Mouse (Mus musculus): ENCODE data around the gene Mettl27. TPM values are rescaled to one million over a fixed set of nuclear protein-coding genes. Genes with fewer than 3 reads are reported as not detected.
"Not testable (repeated sequence)": the region's sequence is repeated elsewhere in the genome, so short reads cannot be mapped to it uniquely, and the experiment has no call there.

The Mettl27 gene
- polyA plus RNA-seq, 1 experiment from 2014 or later: 17.2 TPM

DNA sequence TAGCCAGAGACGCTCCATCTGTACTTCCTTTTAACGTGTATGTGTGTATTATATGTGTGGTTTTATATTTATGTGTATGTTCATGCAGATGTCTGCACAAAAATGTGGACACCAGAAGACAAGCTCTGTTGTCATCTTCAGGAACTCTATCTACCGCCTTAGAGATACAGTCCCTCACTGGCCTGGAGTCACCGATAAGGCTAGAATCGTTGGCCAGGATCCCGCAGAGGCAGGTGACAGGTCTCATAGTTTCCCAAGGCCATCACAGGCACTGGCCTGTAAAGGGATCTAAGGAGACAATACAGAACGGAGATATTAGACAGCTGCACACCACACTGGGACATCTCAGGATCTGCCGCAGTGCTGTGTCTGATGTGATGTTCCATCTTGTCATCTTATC is 11.1 kb upstream of the Mettl27 start:
- peak overlapping the region; percentile 63 for H3K4me2 ChIP-seq
- no peak overlapping the region for H3K4me3 ChIP-seq (replicated peaks)
- H3K9me3 ChIP-seq (replicated peaks): no peaks in the 10 kb centered on the region
- H3K36me3 ChIP-seq (replicated peaks): no peaks in the 10 kb centered on the region
- H3K27ac ChIP-seq (replicated peaks): peak overlapping the region; percentile 98
- no peaks in the 10 kb centered on the region for H3K27me3 ChIP-seq
- ATAC-seq (ENCODE audit: insufficient read depth): peak; percentile 29
- H3K4me1 ChIP-seq (replicated peaks): peaks cover 63% of the 10 kb centered on the region
- 30% methylated on average over 8 of the region's 8 CpGs for WGBS (ENCODE audit: insufficient replicate concordance)
- H3K9ac ChIP-seq: peak overlapping the region; percentile 44

DNA sequence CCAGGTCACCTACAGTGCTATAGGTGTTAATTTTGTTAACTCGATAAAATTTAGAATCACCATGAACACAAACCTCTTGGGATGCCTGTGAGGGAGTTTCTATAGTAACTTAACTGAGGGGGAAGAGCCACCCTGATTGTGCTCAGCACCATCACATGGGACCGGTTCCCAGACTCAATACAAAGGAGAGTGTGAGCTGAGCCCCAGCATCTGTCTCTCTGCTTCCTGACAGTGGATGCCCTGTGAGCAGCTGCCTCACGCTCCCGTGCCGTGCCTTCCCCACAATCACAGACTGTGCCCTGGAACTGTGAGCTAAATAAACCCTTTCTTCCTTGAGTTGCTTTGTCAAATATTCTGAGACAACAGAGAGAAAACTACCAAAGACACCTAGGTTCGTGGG is 9.0 kb upstream of the Mettl27 start:
- WGBS (ENCODE audit: insufficient replicate concordance): 62% methylated on average over 6 of the region's 6 CpGs
- no peak for ATAC-seq (ENCODE audit: insufficient read depth)
- H3K36me3 ChIP-seq (replicated peaks): no peaks in the 10 kb centered on the region

DNA sequence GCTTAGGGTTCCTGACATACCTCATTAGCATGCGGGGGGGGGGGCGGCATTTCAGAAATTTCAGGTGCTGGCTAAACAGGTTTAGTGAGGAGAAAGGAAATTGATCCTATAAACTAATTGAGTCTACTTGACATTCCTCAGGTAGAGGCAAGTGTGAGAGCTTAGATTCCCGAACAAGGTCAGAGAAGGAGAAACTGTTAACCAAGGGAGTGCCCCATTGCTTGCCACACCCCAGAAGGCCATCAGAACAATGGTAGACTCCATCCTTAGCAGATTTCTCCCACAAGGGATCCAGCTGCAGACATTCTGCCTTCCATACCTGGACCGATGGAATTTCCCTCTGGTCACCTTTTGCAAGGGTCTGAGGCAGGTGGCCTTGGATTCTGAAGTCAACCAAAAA is 5.4 kb upstream of the Mettl27 start:
- Histone ChIP-seq H3K4me3 (replicated peaks) (no peak overlapping the region), H3K9ac (no peak overlapping the region), H3K36me3 (replicated peaks) (no peaks in the 10 kb centered on the region), H3K4me2 (no peak overlapping the region), H3K27me3 (peaks cover 15% of the 10 kb centered on the region), H3K9me3 (replicated peaks) (no peaks in the 10 kb centered on the region), H3K4me1 (replicated peaks) (peaks cover 16% of the 10 kb centered on the region), H3K27ac (replicated peaks) (no peak overlapping the region)
- WGBS (ENCODE audit: insufficient replicate concordance): 74% methylated on average over 4 of the region's 4 CpGs
- no peak for ATAC-seq (ENCODE audit: insufficient read depth)

More for the DNA sequence above, 9.0 kb upstream of the Mettl27 start:
- no peak overlapping the region for H3K4me2 ChIP-seq
- H3K9me3 ChIP-seq (replicated peaks): no peaks in the 10 kb centered on the region
- H3K27me3 ChIP-seq: no peaks in the 10 kb centered on the region
- peak overlapping the region; percentile 98; the same call in 1 of the 2 replicates for H3K27ac ChIP-seq (replicated peaks)
- H3K4me3 ChIP-seq (replicated peaks): no peak overlapping the region
- no peak overlapping the region for H3K9ac ChIP-seq
- peaks cover 45% of the 10 kb centered on the region for H3K4me1 ChIP-seq (replicated peaks)

DNA sequence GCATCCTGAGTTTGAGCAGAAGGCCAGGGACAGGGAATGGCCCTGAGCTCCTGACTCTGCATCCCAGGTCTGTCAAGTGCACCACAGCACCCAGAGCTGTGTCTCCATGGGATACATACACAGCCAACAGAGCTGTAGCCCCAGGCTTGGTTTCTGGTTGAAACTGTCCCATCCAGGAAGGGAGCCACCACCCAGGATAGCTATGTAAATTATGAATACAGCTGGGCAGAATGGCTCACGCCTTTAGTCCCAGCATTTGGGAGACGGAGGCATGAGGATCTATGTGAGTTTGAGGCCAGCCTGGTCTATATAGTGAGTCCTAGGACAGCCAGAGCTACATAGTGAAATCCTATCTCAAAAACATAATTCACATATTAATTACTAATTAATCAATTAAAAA is 2.2 kb upstream of the Mettl27 start:
- WGBS (ENCODE audit: insufficient replicate concordance): 77% methylated on average over 2 of the region's 2 CpGs
- no peak overlapping the region for H3K27ac ChIP-seq (replicated peaks)
- H3K4me2 ChIP-seq: no peak overlapping the region
- H3K36me3 ChIP-seq (replicated peaks): peaks cover 10% of the 10 kb centered on the region
- H3K27me3 ChIP-seq: peaks cover 15% of the 10 kb centered on the region
- peaks cover 29% of the 10 kb centered on the region for H3K4me1 ChIP-seq (replicated peaks)
- ATAC-seq (ENCODE audit: insufficient read depth): no peak
- H3K9ac ChIP-seq: no peak overlapping the region
- no peaks in the 10 kb centered on the region for H3K9me3 ChIP-seq (replicated peaks)
- no peak overlapping the region for H3K4me3 ChIP-seq (replicated peaks)

DNA sequence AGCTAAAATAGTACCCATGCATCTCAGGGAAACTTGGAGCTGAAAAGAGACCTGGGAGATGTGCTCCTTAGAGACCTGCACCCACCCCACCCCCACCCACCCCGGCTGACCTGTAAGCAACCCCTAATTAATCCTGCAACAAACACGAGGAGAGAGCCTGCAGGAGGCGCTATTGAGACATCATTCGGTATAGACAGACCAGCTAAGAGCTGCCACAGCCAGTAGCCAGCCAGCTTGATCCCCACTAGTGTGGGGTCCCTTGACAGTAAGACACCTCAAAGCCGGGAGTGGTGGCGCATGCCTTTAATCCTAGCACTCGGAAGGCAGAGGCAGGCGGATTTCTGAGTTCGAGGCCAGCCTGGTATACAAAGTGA is 722 bp downstream of the Mettl27 start:
- Histone ChIP-seq H3K4me3 (replicated peaks) (peak overlapping the region; percentile 89), H3K9ac (peak overlapping the region; percentile 80), H3K4me2 (peak overlapping the region; percentile 91), H3K27ac (replicated peaks) (peak overlapping the region; percentile 98), H3K27me3 (peaks cover 15% of the 10 kb centered on the region), H3K36me3 (replicated peaks) (peaks cover 19% of the 10 kb centered on the region), H3K4me1 (replicated peaks) (peaks cover 31% of the 10 kb centered on the region), H3K9me3 (replicated peaks) (no peaks in the 10 kb centered on the region)
- ATAC-seq (ENCODE audit: insufficient read depth): peak; percentile 36
- 36% methylated on average over 9 of the region's 9 CpGs for WGBS (ENCODE audit: insufficient replicate concordance)

DNA sequence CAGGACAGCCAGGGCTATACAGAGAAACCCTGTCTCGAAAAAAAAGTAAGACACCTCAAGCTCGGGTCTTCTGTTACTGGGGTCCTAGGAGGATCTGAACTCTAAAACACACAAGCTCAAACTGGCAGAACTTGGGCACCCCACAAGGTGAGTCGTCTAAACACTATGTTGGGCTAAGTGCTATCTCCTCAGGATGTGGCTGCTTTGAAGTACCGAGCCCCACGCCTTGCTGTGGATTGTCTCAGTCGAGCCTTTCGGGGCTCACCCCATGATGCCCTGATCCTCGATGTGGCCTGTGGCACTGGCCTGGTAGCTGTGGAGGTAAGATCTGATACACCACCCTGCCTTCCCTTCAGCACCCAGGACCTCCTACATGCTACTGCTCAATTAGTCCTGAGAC is 1.1 kb downstream of the Mettl27 start:
- ATAC-seq (ENCODE audit: insufficient read depth): no peak

DNA sequence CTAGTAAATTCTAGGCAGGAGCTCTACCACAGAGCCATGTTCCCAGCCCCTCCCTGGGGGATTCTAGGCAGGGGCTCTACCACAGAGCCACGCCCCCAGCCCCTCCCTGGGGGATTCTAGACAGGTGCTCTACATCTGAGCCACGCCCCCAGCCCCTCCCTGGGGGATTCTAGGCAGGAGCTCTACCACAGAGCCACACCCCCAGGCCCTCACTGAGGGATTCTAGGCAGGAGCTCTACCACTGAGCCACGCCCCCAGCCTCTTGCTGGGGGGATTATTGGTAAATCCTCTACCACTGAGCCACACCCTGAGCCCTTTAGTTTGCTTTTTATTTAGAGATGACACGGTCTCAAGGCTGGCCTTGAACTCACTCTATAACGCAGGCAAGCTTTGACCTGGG is 1.5 kb downstream of the Mettl27 start:
- 73% methylated on average over 5 of the region's 5 CpGs for WGBS (ENCODE audit: insufficient replicate concordance)
- H3K4me3 ChIP-seq (replicated peaks): peak overlapping the region; percentile 89
- not testable (repeated sequence) for H3K9ac ChIP-seq; H3K9me3 ChIP-seq (replicated peaks); ATAC-seq (ENCODE audit: insufficient read depth)
- H3K27ac ChIP-seq (replicated peaks): 0 out of 2 replicates have a peak overlapping the region, but pooled peaks have one; percentile 98
- peaks cover 19% of the 10 kb centered on the region for H3K36me3 ChIP-seq (replicated peaks)
- peaks cover 31% of the 10 kb centered on the region for H3K4me1 ChIP-seq (replicated peaks)
- peaks cover 15% of the 10 kb centered on the region for H3K27me3 ChIP-seq
- peak overlapping the region; percentile 91 for H3K4me2 ChIP-seq

More for the DNA sequence above, 1.1 kb downstream of the Mettl27 start:
- peak overlapping the region; percentile 80 for H3K9ac ChIP-seq
- H3K27ac ChIP-seq (replicated peaks): peak overlapping the region; percentile 98
- H3K27me3 ChIP-seq: peaks cover 15% of the 10 kb centered on the region
- no peaks in the 10 kb centered on the region for H3K9me3 ChIP-seq (replicated peaks)
- H3K36me3 ChIP-seq (replicated peaks): peaks cover 19% of the 10 kb centered on the region
- WGBS (ENCODE audit: insufficient replicate concordance): 78% methylated on average over 8 of the region's 8 CpGs
- H3K4me3 ChIP-seq (replicated peaks): peak overlapping the region; percentile 89
- peaks cover 31% of the 10 kb centered on the region for H3K4me1 ChIP-seq (replicated peaks)
- H3K4me2 ChIP-seq: peak overlapping the region; percentile 91

DNA sequence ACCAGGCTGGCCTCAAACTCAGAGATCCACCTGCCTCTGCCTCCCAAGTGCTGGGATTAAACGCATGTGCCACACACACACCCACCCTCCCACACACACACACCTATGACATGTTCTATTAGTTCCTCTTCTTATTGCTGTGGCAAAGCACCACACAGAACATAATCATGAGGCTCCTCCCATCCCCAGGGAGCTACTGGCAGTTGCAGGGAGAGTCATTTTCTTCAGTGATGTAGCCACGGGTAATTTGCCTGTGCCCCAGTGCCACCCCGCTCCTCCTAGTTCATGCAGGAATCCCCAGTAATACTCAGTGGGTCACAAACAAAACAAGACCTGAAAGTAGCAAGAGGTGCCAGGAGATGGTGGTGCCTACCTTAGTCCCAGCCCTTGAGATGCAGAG is 2.5 kb downstream of the Mettl27 start:
- no peak for ATAC-seq (ENCODE audit: insufficient read depth)
- H3K4me2 ChIP-seq: no peak overlapping the region
- peaks cover 31% of the 10 kb centered on the region for H3K4me1 ChIP-seq (replicated peaks)
- H3K9ac ChIP-seq: no peak overlapping the region
- no peak overlapping the region for H3K27ac ChIP-seq (replicated peaks)
- no peak overlapping the region for H3K4me3 ChIP-seq (replicated peaks)
- peaks cover 19% of the 10 kb centered on the region for H3K36me3 ChIP-seq (replicated peaks)
- H3K27me3 ChIP-seq: peaks cover 5% of the 10 kb centered on the region
- 76% methylated on average over 3 of the region's 3 CpGs for WGBS (ENCODE audit: insufficient replicate concordance)
- no peaks in the 10 kb centered on the region for H3K9me3 ChIP-seq (replicated peaks)

DNA sequence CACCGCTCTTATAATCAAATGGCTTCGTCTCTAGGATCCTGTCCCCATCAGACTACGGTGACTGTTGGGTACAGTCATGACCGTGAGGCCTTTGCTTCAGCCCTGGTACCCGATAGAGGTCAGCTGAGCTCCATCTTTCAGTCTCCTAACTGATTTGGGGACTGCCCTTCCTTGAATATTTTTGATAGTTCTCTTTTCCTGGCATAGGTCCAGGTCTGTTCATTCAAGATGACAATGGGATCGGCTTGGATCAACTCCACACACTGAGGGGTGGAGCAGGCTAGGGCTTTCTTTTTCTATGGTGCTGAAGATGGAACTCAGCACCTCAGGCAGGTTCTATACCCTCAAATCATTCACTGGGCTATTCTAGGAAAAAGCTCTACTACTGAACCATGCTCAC is 3.9 kb downstream of the Mettl27 start:
- Histone ChIP-seq H3K4me1 (replicated peaks) (peaks cover 31% of the 10 kb centered on the region), H3K36me3 (replicated peaks) (peaks cover 19% of the 10 kb centered on the region), H3K27ac (replicated peaks) (no peak overlapping the region), H3K9me3 (replicated peaks) (no peaks in the 10 kb centered on the region), H3K4me3 (replicated peaks) (no peak overlapping the region), H3K27me3 (no peaks in the 10 kb centered on the region), H3K4me2 (no peak overlapping the region), H3K9ac (no peak overlapping the region)
- 80% methylated on average over 6 of the region's 6 CpGs for WGBS (ENCODE audit: insufficient replicate concordance)
- no peak for ATAC-seq (ENCODE audit: insufficient read depth)

DNA sequence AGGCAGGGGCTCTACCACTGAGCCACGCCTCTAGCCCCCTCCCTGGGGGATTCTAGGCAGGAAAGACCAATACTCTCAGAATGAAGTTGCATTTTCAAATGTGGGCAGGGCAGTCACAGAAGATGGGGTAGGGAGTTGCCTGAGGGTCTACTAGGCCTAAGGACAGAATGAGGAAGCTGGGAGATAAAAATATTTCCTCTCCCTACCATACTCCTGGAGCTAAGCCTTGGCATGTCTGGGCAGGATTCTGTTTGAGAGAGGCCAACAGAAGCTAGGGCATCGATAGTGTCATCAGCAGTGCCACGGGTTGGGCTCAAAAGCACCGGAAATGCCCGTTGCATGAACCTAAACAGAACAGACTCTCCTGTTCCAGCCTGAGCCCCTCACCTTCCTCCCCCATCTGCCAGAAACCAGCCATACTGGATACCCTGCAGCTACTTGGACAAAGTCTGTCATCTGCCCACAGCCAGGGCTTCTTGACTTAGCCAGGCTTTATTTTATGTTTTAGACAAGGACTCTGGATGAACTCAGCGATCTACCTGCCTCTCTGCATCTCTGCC is 4.5 kb downstream of the Mettl27 start:
- ATAC-seq (ENCODE audit: insufficient read depth): no peak
- no peak overlapping the region for H3K4me3 ChIP-seq (replicated peaks)
- no peaks in the 10 kb centered on the region for H3K9me3 ChIP-seq (replicated peaks)
- 69% methylated on average over 6 of the region's 6 CpGs for WGBS (ENCODE audit: insufficient replicate concordance)
- H3K27ac ChIP-seq (replicated peaks): no peak overlapping the region
- peaks cover 19% of the 10 kb centered on the region for H3K36me3 ChIP-seq (replicated peaks)
- no peak overlapping the region for H3K9ac ChIP-seq
- no peak overlapping the region for H3K4me2 ChIP-seq
- no peaks in the 10 kb centered on the region for H3K27me3 ChIP-seq
- H3K4me1 ChIP-seq (replicated peaks): peaks cover 28% of the 10 kb centered on the region

DNA sequence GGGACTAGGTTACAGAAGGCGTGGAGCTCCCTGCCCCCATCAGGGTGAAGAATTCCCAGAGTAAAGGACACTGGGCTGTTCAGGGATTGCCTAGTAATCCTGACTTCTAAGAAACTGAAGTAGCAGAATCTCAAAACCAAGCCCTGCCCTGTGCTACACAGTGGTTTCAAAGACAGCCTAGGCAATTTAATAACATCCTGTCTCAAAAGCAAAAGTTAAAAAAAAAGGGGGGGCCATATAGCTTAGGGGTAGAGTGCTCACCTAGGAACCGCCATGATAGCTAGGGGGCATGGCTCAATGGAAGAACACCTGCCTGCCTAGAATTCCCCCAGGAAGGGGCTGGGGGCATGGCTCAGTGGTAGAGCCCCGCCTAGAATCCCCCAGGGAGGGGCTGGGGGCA is 6.9 kb downstream of the Mettl27 start:
- Histone ChIP-seq H3K27ac (replicated peaks) (no peak overlapping the region), H3K36me3 (replicated peaks) (peaks cover 11% of the 10 kb centered on the region; the same call in 1 of the 2 replicates), H3K9ac (no peak overlapping the region), H3K27me3 (no peaks in the 10 kb centered on the region), H3K4me3 (replicated peaks) (no peak overlapping the region), H3K4me1 (replicated peaks) (peaks cover 16% of the 10 kb centered on the region), H3K4me2 (no peak overlapping the region), H3K9me3 (replicated peaks) (no peaks in the 10 kb centered on the region)
- ATAC-seq (ENCODE audit: insufficient read depth): no peak
- 70% methylated on average over 3 of the region's 3 CpGs for WGBS (ENCODE audit: insufficient replicate concordance)

DNA sequence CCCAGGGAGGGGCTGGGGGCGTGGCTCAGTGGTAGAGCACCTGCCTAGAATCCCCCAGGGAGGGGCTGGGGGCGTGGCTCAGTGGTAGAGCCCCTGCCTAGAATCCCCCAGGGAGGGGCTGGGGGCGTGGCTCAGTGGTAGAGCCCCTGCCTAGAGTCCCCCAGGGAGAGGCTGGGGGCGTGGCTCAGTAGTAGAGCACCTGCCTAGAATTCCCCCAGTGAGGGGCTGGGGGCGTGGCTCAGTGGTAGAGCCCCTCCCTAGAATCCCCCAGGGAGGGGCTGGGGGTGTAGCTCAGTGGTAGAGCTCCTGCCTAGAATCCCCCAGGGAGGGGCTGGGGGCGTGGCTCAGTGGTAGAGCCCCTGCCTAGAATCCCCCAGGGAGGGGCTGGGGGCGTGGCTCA is 7.4 kb downstream of the Mettl27 start:
- not testable (repeated sequence) for H3K4me3 ChIP-seq (replicated peaks); ATAC-seq (ENCODE audit: insufficient read depth); H3K9ac ChIP-seq; H3K4me2 ChIP-seq; H3K27ac ChIP-seq (replicated peaks); H3K36me3 ChIP-seq (replicated peaks); H3K27me3 ChIP-seq; H3K9me3 ChIP-seq (replicated peaks)
- peaks cover 13% of the 10 kb centered on the region; the same call in 1 of the 2 replicates for H3K4me1 ChIP-seq (replicated peaks)
- WGBS (ENCODE audit: insufficient replicate concordance): 57% methylated on average over 4 of the region's 7 CpGs
